20 mouse cellular contexts compared by ENCODE assay signal in the genomic region with DNA sequence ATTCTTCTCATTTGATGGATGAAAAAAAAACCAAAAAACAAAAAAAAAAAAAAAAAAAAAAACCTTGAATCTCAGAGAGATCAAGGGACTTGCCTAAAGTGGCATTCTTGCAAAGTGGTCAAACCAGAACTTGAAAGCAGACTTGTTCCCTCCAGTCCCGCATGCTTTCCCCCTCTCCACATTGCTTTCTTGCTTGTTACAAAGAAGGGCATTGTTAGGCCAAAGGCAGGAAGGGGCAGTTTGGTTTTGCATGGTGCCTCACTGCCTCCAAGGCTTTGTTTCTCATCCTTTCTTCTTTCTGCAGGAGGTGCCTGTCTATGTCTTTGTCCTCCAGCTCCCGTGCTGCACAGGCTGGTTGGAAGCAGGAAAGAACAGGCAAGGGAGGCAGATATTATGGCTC.
DNase-seq lines count a peak whose midpoint lies in the region; ATAC-seq and TF ChIP-seq lines count a peak whose summit lies in the region.
"Had no signal": no experiment of that assay in that cellular context is flagged by ENCODE, and none has a peak within 500 bp of the region (broad histone marks: within the 10 kb centered on the region; RNA-seq: fewer than 3 reads in every experiment).

No protein-coding gene starts in this region.

- H3K9me3 ChIP-seq in lung, embryonic 15.5 days, result no peaks in the 10 kb centered on the region
- H3K9me3 ChIP-seq: heart, embryonic 13.5 days; limb, embryonic 13.5 days had no signal

- intact Hi-C loops in left cerebral cortex, postnatal 10 days (cut with DNase I), result no loop called here

- no peak for TF ChIP-seq CTCF in brain, embryonic 14.5 days (IDR thresholded peaks at IDR 0.05; ENCODE audit: borderline replicate concordance, extremely low read depth, insufficient read depth, insufficient read length)

- H3K9ac ChIP-seq in lung, embryonic 15.5 days, result no peak overlapping the region
- H3K9ac ChIP-seq: heart, embryonic 13.5 days; limb, embryonic 13.5 days; liver, embryonic 14.5 days had no signal

- peak overlapping the region; percentile 83 for H3K27ac ChIP-seq in lung, embryonic 15.5 days
- H3K27ac ChIP-seq: heart, embryonic 13.5 days; limb, embryonic 13.5 days; liver, embryonic 14.5 days had no signal

- H3K4me3 ChIP-seq in lung, embryonic 15.5 days, result no peak overlapping the region
- H3K4me3 ChIP-seq: heart, embryonic 13.5 days; limb, embryonic 13.5 days had no signal

- no peak overlapping the region for H3K4me2 ChIP-seq in lung, embryonic 15.5 days
- H3K4me2 ChIP-seq: heart, embryonic 13.5 days; limb, embryonic 13.5 days had no signal

- H3K36me3 ChIP-seq in lung, embryonic 15.5 days, result no peaks in the 10 kb centered on the region
- H3K36me3 ChIP-seq: heart, embryonic 13.5 days; limb, embryonic 13.5 days had no signal

- DNase-seq in lung, postnatal 4 days, result no peak
- peak; percentile 11 for DNase-seq in Muller cell, postnatal 12 days (ENCODE audit: inconsistent ontology term)
- peak; percentile 54 for DNase-seq in brain, embryonic 14.5 days (ENCODE audit: low read depth)
- DNase-seq in forelimb bud, embryonic 11.5 days (ENCODE audit: low read depth, low spot score), result peak; percentile 23
- no peak for DNase-seq in left cerebral cortex, adult 8-10 months (ENCODE audit: low spot score in 2 of 2)
- no peak for DNase-seq in left cerebral cortex, postnatal 10 days (ENCODE audit: extremely low spot score in 1 of 2, low spot score in 2 of 2)
- DNase-seq: adrenal gland, adult 8-10 months; cerebellum, adult 11-12 months; cerebellum, postnatal 36 days; heart, adult 11 months; heart, postnatal 36 days; kidney, adult 8-10 months; right cerebral cortex, postnatal 4 days; thymus, postnatal 25 days had no signal

- peaks cover 5% of the 10 kb centered on the region for H3K4me1 ChIP-seq in lung, embryonic 15.5 days

- no peaks in the 10 kb centered on the region for H3K27me3 ChIP-seq in lung, embryonic 15.5 days
- H3K27me3 ChIP-seq: heart, embryonic 13.5 days; limb, embryonic 13.5 days had no signal

- no peak for TF ChIP-seq POLR2A in brain, embryonic 14.5 days (IDR thresholded peaks at IDR 0.05; ENCODE audit: borderline replicate concordance, extremely low read depth, insufficient read depth, insufficient read length, poor library complexity, severe bottlenecking)

- WGBS in lung, embryonic 15.5 days, result 38% methylated on average over 2 of the region's 2 CpGs

- peak; percentile 35; the same call in 1 of the 2 replicates for ATAC-seq in lung, embryonic 15.5 days (ENCODE audit: borderline replicate concordance, extremely low read depth, low FRiP score, low TSS enrichment)
- ATAC-seq: CD4-positive, CD25-positive, alpha-beta regulatory T cell, adult 4 months; forebrain, embryonic 16.5 days had no signal

Comparison
In these comparisons a context has a peak if more than half of its experiments do, and no peak if none do; other contexts are left out.
1. DNase-seq: peak in Muller cell, postnatal 12 days (single experiment), brain, embryonic 14.5 days (single experiment) and forelimb bud, embryonic 11.5 days (single experiment); none in lung, postnatal 4 days (0 of 2), left cerebral cortex, adult 8-10 months (0 of 2) and left cerebral cortex, postnatal 10 days (0 of 2).